Mouse (Mus musculus): ENCODE results near the gene Fuz. TPM values are rescaled to one million over a fixed set of nuclear protein-coding genes. Genes with fewer than 3 reads are reported as not detected.

Gene Fuz
- polyA plus RNA-seq, 1 experiment from 2014 or later, result 7.5 TPM

DNA sequence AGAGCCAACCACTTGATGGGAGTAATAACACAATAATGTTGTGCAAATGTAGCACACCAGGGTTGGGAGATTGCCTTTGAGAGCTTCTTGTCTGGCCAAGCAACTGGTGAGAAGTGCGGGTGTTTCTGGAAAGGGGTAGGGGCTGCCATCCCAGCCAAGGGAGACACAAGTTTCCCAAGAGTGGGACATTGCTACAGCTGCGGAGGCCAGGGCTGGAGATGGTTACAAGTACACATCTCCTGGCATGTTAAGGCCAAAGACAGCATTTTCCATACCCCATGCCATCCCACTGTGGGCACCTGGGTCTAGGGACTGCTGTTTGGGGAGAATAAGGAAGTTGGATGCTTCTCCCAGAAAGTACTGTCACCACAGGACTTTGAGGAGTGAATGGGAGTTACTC lies 42.8 kb upstream of the Fuz start:
- 86% methylated on average over 2 of the region's 2 CpGs for WGBS (ENCODE audit: insufficient replicate concordance)
- DNase-seq, result no peak
- Histone ChIP-seq H3K4me2 (peak overlapping the region; percentile 96), H3K27me3 (no peaks in the 10 kb centered on the region), H3K4me1 (replicated peaks) (peaks cover 73% of the 10 kb centered on the region), H3K36me3 (peaks cover 25% of the 10 kb centered on the region), H3K27ac (peak overlapping the region; percentile 99), H3K9ac (peak overlapping the region; percentile 91), H3K9me3 (replicated peaks) (no peaks in the 10 kb centered on the region), H3K4me3 (replicated peaks) (peak overlapping the region; percentile 77)
- no peak for ATAC-seq (ENCODE audit: low read depth)

DNA sequence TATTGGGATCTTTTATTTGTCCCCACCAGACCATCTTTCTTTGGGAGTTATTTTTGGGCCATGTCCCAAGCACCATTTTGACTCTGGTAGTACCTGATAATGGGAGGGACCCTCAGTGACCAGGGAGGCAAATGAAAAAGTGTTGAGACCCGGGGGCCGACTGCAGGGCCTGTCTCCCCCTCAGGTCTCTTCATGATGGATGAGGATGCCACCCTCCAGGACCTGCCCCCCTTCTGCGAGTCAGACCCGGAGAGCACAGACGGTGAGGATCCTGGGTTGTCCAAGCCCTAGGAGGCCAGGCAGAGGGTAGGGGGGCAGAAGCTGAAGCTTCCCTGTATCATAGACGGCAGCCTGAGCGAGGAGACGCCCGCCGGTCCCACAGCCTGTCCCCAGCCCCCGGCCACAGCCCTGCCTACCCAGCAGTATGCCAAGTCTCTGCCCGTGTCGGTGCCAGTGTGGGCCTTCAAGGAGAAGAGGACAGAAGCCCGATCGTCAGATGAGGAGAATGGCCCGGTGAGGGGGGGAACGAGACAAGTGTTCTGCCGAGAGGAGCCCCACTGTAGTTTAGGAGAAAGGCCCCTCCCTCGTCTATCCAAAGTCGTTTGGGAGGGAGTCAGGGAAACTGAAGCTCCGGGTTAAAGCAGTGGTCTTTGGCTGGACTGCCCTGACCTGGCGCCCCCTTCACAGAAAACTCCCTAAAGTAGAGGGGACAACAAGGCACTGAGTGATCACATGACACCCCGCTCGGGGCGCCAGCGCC lies 42.1 kb upstream of the Fuz start:
- 17% methylated on average over 26 of the region's 26 CpGs for WGBS (ENCODE audit: insufficient replicate concordance)
- ATAC-seq (ENCODE audit: low read depth) (peak; percentile 10), DNase-seq (no peak)
- Histone ChIP-seq H3K9ac (peak overlapping the region; percentile 91), H3K9me3 (replicated peaks) (no peaks in the 10 kb centered on the region), H3K27ac (peak overlapping the region; percentile 99), H3K4me3 (replicated peaks) (peak overlapping the region; percentile 77), H3K27me3 (no peaks in the 10 kb centered on the region), H3K4me1 (replicated peaks) (peaks cover 77% of the 10 kb centered on the region), H3K36me3 (peaks cover 25% of the 10 kb centered on the region), H3K4me2 (peak overlapping the region; percentile 96)

DNA sequence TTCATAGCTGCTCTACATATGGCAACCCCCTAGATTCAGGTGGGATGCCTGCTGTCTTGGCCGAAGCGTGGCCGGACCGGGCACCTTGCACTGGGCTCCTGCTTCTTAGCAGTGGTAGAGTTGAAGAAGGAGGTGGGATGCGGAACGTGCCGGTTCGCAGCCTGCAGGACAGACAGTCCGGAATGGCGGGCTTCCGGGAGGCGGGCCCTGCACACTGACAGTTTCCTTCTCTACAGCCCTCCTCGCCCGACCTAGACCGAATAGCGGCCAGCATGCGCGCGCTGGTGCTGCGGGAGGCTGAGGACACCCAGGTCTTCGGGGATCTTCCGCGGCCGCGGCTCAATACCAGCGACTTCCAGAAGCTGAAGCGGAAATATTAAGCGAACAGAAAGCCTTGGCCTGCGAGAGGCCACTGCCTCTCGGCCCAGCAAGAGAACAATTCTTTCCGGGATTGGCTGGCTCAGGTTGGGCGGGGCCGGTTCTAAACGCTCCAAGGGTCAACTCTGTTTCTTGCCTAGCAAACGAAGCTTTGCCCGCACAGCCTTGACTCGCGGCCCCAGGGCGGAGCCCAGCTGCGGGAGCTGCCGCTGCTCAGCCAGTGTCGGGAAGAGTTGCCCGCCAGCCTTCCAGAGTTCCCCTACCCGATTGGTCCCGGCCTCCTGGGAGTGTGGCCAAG lies 41.4 kb upstream of the Fuz start:
- H3K4me1 ChIP-seq (replicated peaks), result peaks cover 84% of the 10 kb centered on the region
- peaks cover 29% of the 10 kb centered on the region for H3K36me3 ChIP-seq
- under 1% methylated on average over 45 of the region's 45 CpGs for WGBS (ENCODE audit: insufficient replicate concordance)
- DNase-seq, result peak; percentile 86
- peak overlapping the region; percentile 91 for H3K9ac ChIP-seq
- peak overlapping the region; percentile 99 for H3K27ac ChIP-seq
- H3K27me3 ChIP-seq, result no peaks in the 10 kb centered on the region
- H3K4me2 ChIP-seq, result peak overlapping the region; percentile 96
- H3K9me3 ChIP-seq (replicated peaks), result no peaks in the 10 kb centered on the region
- H3K4me3 ChIP-seq (replicated peaks), result peak overlapping the region; percentile 77
- peak; percentile 75 for ATAC-seq (ENCODE audit: low read depth)

DNA sequence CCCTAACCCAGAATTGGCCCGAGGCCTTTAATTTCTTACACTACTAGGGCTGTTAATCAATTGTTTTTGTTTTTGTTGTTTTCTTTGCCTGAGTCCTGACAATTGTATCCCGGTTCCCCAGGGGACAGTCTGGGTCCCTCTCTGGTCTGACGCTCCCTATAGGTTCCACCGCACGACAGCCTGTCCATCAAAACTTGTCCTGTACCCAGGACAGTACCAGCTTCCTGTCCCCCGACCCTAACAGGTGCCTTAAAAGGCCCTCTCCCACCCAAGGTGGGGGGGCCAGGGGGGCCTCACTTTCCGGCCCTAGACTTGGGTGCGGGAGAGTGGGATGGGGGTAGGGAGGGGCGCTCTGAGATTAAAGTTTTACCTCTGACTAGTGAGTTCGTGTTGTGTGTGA lies 40.8 kb upstream of the Fuz start:
- Histone ChIP-seq H3K4me1 (replicated peaks) (peaks cover 89% of the 10 kb centered on the region), H3K9me3 (replicated peaks) (no peaks in the 10 kb centered on the region), H3K27me3 (no peaks in the 10 kb centered on the region), H3K36me3 (peaks cover 34% of the 10 kb centered on the region), H3K9ac (peak overlapping the region; percentile 91), H3K4me3 (replicated peaks) (peak overlapping the region; percentile 77), H3K4me2 (peak overlapping the region; percentile 96), H3K27ac (peak overlapping the region; percentile 99)
- DNase-seq (no peak), ATAC-seq (ENCODE audit: low read depth) (no peak)
- 40% methylated on average over 10 of the region's 10 CpGs for WGBS (ENCODE audit: insufficient replicate concordance)

DNA sequence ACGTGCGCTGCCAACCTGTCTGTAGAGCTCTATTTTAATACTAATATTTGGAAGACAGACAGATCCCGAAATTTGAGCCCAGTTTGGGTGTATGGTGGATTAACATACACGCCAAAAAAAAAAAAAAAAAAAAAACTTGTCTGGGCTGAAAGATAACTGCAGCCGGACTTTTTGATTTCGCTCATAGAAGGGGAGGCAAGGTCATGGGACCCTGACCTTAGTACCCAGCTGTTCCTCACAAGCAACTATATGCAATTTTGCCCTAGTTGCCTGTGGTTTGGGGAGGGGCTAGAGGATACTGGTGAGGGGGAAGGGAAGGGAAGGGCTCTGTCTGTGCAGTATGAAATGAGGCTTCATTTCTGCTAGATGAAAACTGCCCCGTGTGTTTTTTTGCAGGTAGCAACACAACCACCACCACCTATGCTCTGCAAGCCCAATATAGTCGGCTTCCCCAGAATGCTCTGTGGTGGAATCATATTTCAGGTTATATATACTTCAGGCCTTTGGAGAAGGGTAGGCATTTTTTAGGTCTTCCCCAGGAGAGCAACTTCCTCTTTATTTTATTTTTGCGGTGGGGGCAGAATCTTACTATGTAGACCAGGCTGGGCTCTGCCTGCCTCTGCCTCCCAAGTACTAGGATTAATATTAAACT lies 39.5 kb upstream of the Fuz start:
- Histone ChIP-seq H3K27me3 (no peaks in the 10 kb centered on the region), H3K4me1 (replicated peaks) (peaks cover 90% of the 10 kb centered on the region), H3K4me3 (replicated peaks) (peak overlapping the region; percentile 77), H3K27ac (peak overlapping the region; percentile 99), H3K9me3 (replicated peaks) (no peaks in the 10 kb centered on the region), H3K4me2 (peak overlapping the region; percentile 96), H3K9ac (peak overlapping the region; percentile 91), H3K36me3 (peaks cover 36% of the 10 kb centered on the region)
- 19% methylated on average over 9 of the region's 9 CpGs for WGBS (ENCODE audit: insufficient replicate concordance)
- DNase-seq (no peak), ATAC-seq (ENCODE audit: low read depth) (no peak)

DNA sequence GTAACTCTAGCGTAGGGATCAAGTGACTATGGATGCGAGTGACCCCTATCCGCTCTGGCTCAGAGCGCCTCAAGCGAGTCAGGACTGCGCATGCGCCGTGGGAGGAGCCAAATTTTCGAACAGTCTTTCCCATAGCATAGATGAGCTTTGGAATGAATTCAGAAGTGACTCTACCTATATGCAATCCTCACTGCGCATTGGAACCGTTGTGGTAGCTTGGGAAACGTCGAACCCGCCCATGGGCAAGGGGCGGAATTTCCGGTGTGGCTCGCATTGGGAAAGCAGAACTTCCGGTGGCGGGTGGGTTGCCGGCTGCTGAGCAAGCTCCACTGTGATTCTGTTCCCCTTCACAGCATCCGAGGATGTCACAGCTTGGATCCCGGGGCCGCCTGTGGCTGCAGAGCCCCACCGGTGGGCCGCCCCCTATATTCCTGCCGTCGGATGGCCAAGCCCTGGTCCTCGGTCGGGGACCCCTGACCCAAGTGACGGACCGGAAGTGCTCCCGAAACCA lies 38.8 kb upstream of the Fuz start, which contains the start of gene Pnkp:
Gene Pnkp, plus strand, starts transcription at position 98 of the 511 bp plus-strand sequence.
- H3K4me1 ChIP-seq (replicated peaks), result peaks cover 84% of the 10 kb centered on the region
- no peaks in the 10 kb centered on the region for H3K27me3 ChIP-seq
- peaks cover 36% of the 10 kb centered on the region for H3K36me3 ChIP-seq
- H3K4me3 ChIP-seq (replicated peaks), result peak within 1 kb of the TSS; percentile 77
- peak; percentile 13 for ATAC-seq (ENCODE audit: low read depth)
- H3K9me3 ChIP-seq (replicated peaks), result no peaks in the 10 kb centered on the region
- DNase-seq, result peak; percentile 80
- under 1% methylated on average over 32 of the region's 32 CpGs for WGBS (ENCODE audit: insufficient replicate concordance)
- H3K27ac ChIP-seq, result peak within 1 kb of the TSS; percentile 99
- peak within 1 kb of the TSS; percentile 91 for H3K9ac ChIP-seq
- H3K4me2 ChIP-seq, result peak within 1 kb of the TSS; percentile 96

DNA sequence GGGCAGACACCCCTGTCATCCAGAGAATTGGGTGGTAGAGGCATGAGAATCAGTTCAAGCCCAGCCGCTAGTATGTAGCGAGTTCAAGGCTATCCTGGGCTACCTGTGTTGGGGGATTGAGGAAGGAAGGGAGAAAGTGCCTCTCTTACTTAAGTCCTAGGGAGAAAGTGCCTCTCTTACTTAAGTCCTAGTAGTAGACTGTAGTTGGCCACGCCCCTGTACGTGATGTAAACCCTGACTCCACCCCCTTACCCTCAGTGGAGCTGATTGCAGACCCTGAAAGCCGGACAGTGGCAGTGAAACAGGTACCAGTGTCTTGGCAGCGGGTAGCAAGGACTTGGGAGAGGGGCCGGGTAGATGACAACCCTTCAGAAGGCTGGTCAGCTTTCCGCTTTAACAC lies 38.0 kb upstream of the Fuz start:
- DNase-seq, result peak; percentile 76
- Histone ChIP-seq H3K27ac (peak overlapping the region; percentile 99), H3K4me3 (replicated peaks) (peak overlapping the region; percentile 77), H3K9me3 (replicated peaks) (no peaks in the 10 kb centered on the region), H3K27me3 (no peaks in the 10 kb centered on the region), H3K9ac (peak overlapping the region; percentile 91), H3K4me2 (peak overlapping the region; percentile 96), H3K4me1 (replicated peaks) (peaks cover 76% of the 10 kb centered on the region), H3K36me3 (peaks cover 36% of the 10 kb centered on the region)
- 22% methylated on average over 8 of the region's 8 CpGs for WGBS (ENCODE audit: insufficient replicate concordance)
- no peak for ATAC-seq (ENCODE audit: low read depth)

DNA sequence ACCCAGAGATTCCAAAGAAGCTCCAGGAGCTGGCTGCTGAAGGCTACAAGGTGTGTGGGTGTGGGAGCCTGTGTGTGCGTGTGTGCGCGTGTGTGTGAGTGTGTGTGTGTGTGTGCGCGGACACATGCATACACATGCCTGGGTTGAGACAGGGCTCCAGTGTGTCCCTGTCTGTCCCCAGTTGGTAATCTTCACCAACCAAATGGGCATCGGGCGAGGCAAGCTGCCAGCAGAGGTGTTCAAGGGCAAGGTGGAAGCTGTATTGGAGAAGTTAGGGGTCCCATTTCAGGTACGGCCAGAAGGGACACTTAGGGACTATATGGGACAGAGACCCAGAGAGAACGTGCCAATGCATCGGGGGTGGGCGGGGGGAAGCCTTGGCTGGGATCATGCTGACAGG lies 36.0 kb upstream of the Fuz start:
- H3K4me2 ChIP-seq, result no peak overlapping the region
- H3K4me1 ChIP-seq (replicated peaks), result peaks cover 63% of the 10 kb centered on the region
- no peak overlapping the region for H3K4me3 ChIP-seq (replicated peaks)
- H3K36me3 ChIP-seq, result peaks cover 49% of the 10 kb centered on the region
- no peak overlapping the region; the same call in 1 of the 2 replicates for H3K27ac ChIP-seq
- ATAC-seq (ENCODE audit: low read depth) (no peak), DNase-seq (no peak)
- no peaks in the 10 kb centered on the region for H3K27me3 ChIP-seq
- WGBS (ENCODE audit: insufficient replicate concordance), result 84% methylated on average over 11 of the region's 11 CpGs
- H3K9me3 ChIP-seq (replicated peaks), result no peaks in the 10 kb centered on the region
- H3K9ac ChIP-seq, result no peak overlapping the region

DNA sequence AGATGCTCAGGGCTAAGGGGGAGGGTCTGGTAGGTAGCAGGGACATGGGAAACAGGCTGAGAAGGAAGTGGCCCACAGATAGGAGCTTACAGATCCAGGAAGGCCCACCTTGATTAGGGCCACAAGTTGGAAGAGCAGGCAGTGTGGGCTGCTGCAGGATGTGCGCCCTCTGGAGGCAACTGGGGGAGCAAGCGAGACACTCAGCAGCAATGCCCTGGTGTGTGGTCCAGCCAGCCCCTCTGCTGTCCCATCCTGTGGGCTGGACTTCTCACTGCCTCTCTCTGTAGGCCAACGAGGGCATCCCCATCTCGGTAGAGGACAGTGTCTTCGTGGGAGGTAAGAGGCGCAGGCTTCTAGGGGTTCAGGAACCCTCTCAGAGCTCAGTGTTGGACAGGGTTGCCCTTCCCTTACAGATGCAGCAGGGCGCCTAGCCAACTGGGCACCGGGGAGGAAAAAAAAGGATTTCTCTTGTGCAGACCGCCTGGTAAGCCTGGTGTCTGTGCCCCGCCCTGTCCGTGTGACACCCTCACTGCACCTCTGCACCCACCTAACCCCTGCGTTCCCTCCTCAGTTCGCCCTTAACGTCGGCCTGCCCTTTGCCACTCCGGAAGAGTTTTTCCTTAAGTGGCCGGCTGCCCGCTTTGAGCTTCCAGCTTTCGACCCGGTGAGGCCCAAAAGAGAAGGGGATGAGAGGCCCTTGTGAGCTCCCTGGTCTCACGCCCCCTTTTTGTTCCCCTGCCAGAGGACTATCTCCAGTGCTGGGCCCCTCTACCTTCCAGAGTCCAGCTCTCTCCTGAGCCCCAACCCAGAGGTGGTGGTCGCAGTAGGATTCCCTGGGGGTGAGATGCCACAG lies 35.1 kb upstream of the Fuz start:
- Histone ChIP-seq H3K9ac (no peak overlapping the region), H3K27me3 (no peaks in the 10 kb centered on the region), H3K9me3 (replicated peaks) (no peaks in the 10 kb centered on the region), H3K4me2 (no peak overlapping the region), H3K4me1 (replicated peaks) (peaks cover 63% of the 10 kb centered on the region), H3K27ac (no peak overlapping the region; the same call in 1 of the 2 replicates), H3K36me3 (peaks cover 57% of the 10 kb centered on the region), H3K4me3 (replicated peaks) (no peak overlapping the region)
- 57% methylated on average over 22 of the region's 22 CpGs for WGBS (ENCODE audit: insufficient replicate concordance)
- DNase-seq, result peak; percentile 54
- ATAC-seq (ENCODE audit: low read depth), result no peak; the same call in 1 of the 2 replicates

DNA sequence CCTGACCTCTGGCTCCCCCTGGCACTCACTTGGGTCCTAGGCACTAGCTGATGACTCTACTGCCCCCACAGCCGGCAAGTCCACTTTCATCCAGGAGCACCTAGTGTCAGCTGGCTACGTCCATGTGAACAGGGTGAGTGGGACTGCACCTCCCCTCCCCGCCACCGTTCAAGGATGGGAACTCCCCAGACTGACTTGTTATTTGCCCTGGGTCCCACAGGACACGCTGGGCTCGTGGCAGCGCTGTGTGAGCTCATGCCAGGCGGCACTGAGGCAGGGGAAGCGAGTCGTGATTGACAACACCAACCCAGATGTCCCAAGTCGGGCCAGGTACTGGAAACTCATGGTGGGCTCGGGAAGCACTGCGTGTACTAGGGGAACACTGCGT lies 34.5 kb upstream of the Fuz start:
- H3K4me3 ChIP-seq (replicated peaks), result no peak overlapping the region
- no peak for ATAC-seq (ENCODE audit: low read depth)
- H3K9ac ChIP-seq, result no peak overlapping the region
- peaks cover 60% of the 10 kb centered on the region for H3K36me3 ChIP-seq
- H3K4me1 ChIP-seq (replicated peaks), result peaks cover 63% of the 10 kb centered on the region
- DNase-seq, result no peak
- no peaks in the 10 kb centered on the region for H3K9me3 ChIP-seq (replicated peaks)
- 86% methylated on average over 14 of the region's 14 CpGs for WGBS (ENCODE audit: insufficient replicate concordance)
- no peak overlapping the region for H3K4me2 ChIP-seq
- no peaks in the 10 kb centered on the region for H3K27me3 ChIP-seq
- H3K27ac ChIP-seq, result no peak overlapping the region

All from liver, embryonic 13.5 days (tissue).